In genomic region chr11:58698862-58699261, GRCm38 (mm10) we compare ENCODE assay signal across 24 mouse cellular contexts. TPM values are rescaled to one million over a fixed set of nuclear protein-coding genes. Genes with fewer than 3 reads are reported as not detected.
"Had no signal": no experiment of that assay in that cellular context is flagged by ENCODE, and none has a peak within 500 bp of the region (broad histone marks: within the 10 kb centered on the region; RNA-seq: fewer than 3 reads in every experiment).

Olfr319 (plus strand) TSS chr11:58699162.

- H3K4me1 ChIP-seq: neural tube, embryonic 13.5 days; neural tube, embryonic 15.5 days; stomach, embryonic 15.5 days had no signal

- H3K27me3 ChIP-seq: neural tube, embryonic 13.5 days; neural tube, embryonic 15.5 days; stomach, embryonic 15.5 days had no signal

- H3K9me3 ChIP-seq: stomach, embryonic 15.5 days had no signal

- H3K27ac ChIP-seq: neural tube, embryonic 13.5 days; neural tube, embryonic 15.5 days; stomach, embryonic 15.5 days; stomach, postnatal 0 days had no signal

- DNase-seq: retina, postnatal 1 day; right cerebral cortex, adult 18-20 months; right cerebral cortex, postnatal 14 days; right cerebral cortex, postnatal 25 days; right cerebral cortex, postnatal 4 days; spleen, adult 18-20 months; thymus, adult 18-20 months; thymus, adult 2 months; thymus, postnatal 14 days; thymus, postnatal 25 days; thymus, postnatal 36 days; thymus, postnatal 4 days had no signal

- H3K9ac ChIP-seq: neural tube, embryonic 13.5 days; neural tube, embryonic 15.5 days; stomach, embryonic 15.5 days had no signal

- H3K36me3 ChIP-seq: neural tube, embryonic 13.5 days; neural tube, embryonic 15.5 days; stomach, embryonic 15.5 days had no signal

- H3K4me2 ChIP-seq: neural tube, embryonic 13.5 days; neural tube, embryonic 15.5 days; stomach, embryonic 15.5 days had no signal

- H3K4me3 ChIP-seq: neural tube, embryonic 13.5 days; neural tube, embryonic 15.5 days; stomach, embryonic 15.5 days had no signal

RNA-seq across cellular contexts. Expression of gene Olfr319, which starts in this region (rescaled TPM):
- polyA plus RNA-seq: neural tube, embryonic 13.5 days; neural tube, embryonic 14.5 days; neural tube, embryonic 15.5 days; small intestine, adult 2 months; spleen, adult 2 months; stomach, embryonic 14.5 days; stomach, embryonic 15.5 days; stomach, embryonic 16.5 days; stomach, postnatal 0 days; testis, adult 2 months; thymus, adult 2 months; thymus, postnatal 0 days; urinary bladder, adult 2 months had no signal
